Mouse (Mus musculus) kidney, postnatal 4 days (tissue): ENCODE data around the gene Gm3139.
"Not testable (repeated sequence)": the region's sequence is repeated elsewhere in the genome, so short reads cannot be mapped to it uniquely, and the experiment has no call there.

ENCODE experiments used
- DNase-seq, 2 experiments: peaks; one replicate each; pipeline ENCODE4 v3.0.0; 2021; ENCODE audit warnings: mixed read lengths in 2 of 2

Gm3139 gene

GRCm38 (mm10) chr5:94525987-94526386 lies at the start of gene Gm3139:
Gm3139 (plus strand) TSS chr5:94526287.
- not testable (repeated sequence) for DNase-seq
